Mouse (Mus musculus) yolk sac, embryonic 10.5 days (tissue): ENCODE results near the gene Ythdf1.
A peak's percentile ranks its signal among the peaks of the same experiment; 100 is the strongest.

Experiments used
- DNase-seq: peaks from one replicate; pipeline ENCODE4 v3.0.0-alpha.2; 2017; ENCODE audit warnings: low spot score

The Ythdf1 gene

GRCm38 (mm10) chr2:180920810-180921400 lies at the start of gene Ythdf1:
Gene Ythdf1, minus strand, starts transcription at chr2:180920949.
- peak; percentile 96 for DNase-seq

- peak; percentile 89 for DNase-seq
Observed at GRCm38 (mm10) chr2:180967010-180967763, 46.4 kb upstream of the Ythdf1 start, which contains the start of gene Arfgap1. Gene Arfgap1, plus strand, starts transcription at chr2:180967225.

- DNase-seq, result no peak
Observed at GRCm38 (mm10) chr2:180966092-180966882, 45.5 kb upstream of the Ythdf1 start.

GRCm38 (mm10) chr2:180963956-180964355 lies 43.2 kb upstream of the Ythdf1 start:
- peak; percentile 82 for DNase-seq

- peak; percentile 87 for DNase-seq
Observed at GRCm38 (mm10) chr2:180962616-180963308, 42.0 kb upstream of the Ythdf1 start.

GRCm38 (mm10) chr2:180960187-180960586 lies 39.4 kb upstream of the Ythdf1 start:
- no peak for DNase-seq

- no peak for DNase-seq
Observed at GRCm38 (mm10) chr2:180959605-180960004, 38.9 kb upstream of the Ythdf1 start.

- DNase-seq, result peak; percentile 76
Observed at GRCm38 (mm10) chr2:180954061-180955047, 33.6 kb upstream of the Ythdf1 start, which contains the start of gene Nkain4. Gene Nkain4, minus strand, starts transcription at chr2:180954699.

GRCm38 (mm10) chr2:180953638-180954037 lies 32.9 kb upstream of the Ythdf1 start:
- no peak for DNase-seq

GRCm38 (mm10) chr2:180952731-180953171 lies 32.0 kb upstream of the Ythdf1 start:
- DNase-seq, result no peak

- no peak for DNase-seq
Observed at GRCm38 (mm10) chr2:180949947-180950346, 29.2 kb upstream of the Ythdf1 start.

GRCm38 (mm10) chr2:180941869-180942268 lies 21.1 kb upstream of the Ythdf1 start:
- no peak for DNase-seq

GRCm38 (mm10) chr2:180940187-180940586 lies 19.4 kb upstream of the Ythdf1 start:
- DNase-seq, result no peak

- no peak for DNase-seq
Observed at GRCm38 (mm10) chr2:180932418-180932817, 11.7 kb upstream of the Ythdf1 start.

- no peak for DNase-seq
Observed at GRCm38 (mm10) chr2:180928723-180929122, 8.0 kb upstream of the Ythdf1 start, which contains the start of gene Birc7. Gene Birc7, plus strand, starts transcription at chr2:180929023.

GRCm38 (mm10) chr2:180925176-180925575 lies 4.4 kb upstream of the Ythdf1 start:
- peak; percentile 52 for DNase-seq

GRCm38 (mm10) chr2:180922739-180923138 lies 2.0 kb upstream of the Ythdf1 start:
- DNase-seq, result no peak

- DNase-seq, result no peak
Observed at GRCm38 (mm10) chr2:180919913-180920809, 588 bp downstream of the Ythdf1 start.

GRCm38 (mm10) chr2:180915886-180916433 lies 4.8 kb downstream of the Ythdf1 start:
- no peak for DNase-seq
